Mouse (Mus musculus): Measurements from ENCODE around the gene Hist1h2ad.
"Not testable (repeated sequence)": the region's sequence is repeated elsewhere in the genome, so short reads cannot be mapped to it uniquely, and the experiment has no call there.

Hist1h2ad gene

GRCm38 (mm10) chr13:23570261-23571021 lies 3.7 kb upstream of the Hist1h2ad start:
- not testable (repeated sequence) for DNase-seq

- DNase-seq, result peak; percentile 88
Measured at GRCm38 (mm10) chr13:23571022-23571503, 3.1 kb upstream of the Hist1h2ad start, which contains the start of the genes Hist1h2ae and Hist1h2bg. TSS of gene Hist1h2ae (minus strand) at chr13:23571220. TSS of gene Hist1h2bg (plus strand) at chr13:23571396.

- DNase-seq, result peak; percentile 34
Measured at GRCm38 (mm10) chr13:23571504-23572217, 2.5 kb upstream of the Hist1h2ad start.

- no peak for DNase-seq
Measured at GRCm38 (mm10) chr13:23572218-23573033, 1.8 kb upstream of the Hist1h2ad start.

- DNase-seq, result peak; percentile 47
Measured at GRCm38 (mm10) chr13:23573034-23573897, 915 bp upstream of the Hist1h2ad start.

- not testable (repeated sequence) for DNase-seq
Measured at GRCm38 (mm10) chr13:23574546-23575170, 477 bp downstream of the Hist1h2ad start.

GRCm38 (mm10) chr13:23575271-23575851 lies 1.2 kb downstream of the Hist1h2ad start, which contains the start of gene Hist1h3d:
TSS of gene Hist1h3d (plus strand) at chr13:23575763.
- peak; percentile 74 for DNase-seq

- peak; percentile 35 for DNase-seq
Measured at GRCm38 (mm10) chr13:23575864-23576313, 1.7 kb downstream of the Hist1h2ad start.

GRCm38 (mm10) chr13:23576351-23576881 lies 2.2 kb downstream of the Hist1h2ad start:
- peak; percentile 38 for DNase-seq

GRCm38 (mm10) chr13:23576906-23577639 lies 2.9 kb downstream of the Hist1h2ad start:
- peak; percentile 28 for DNase-seq

- no peak for DNase-seq
Measured at GRCm38 (mm10) chr13:23577835-23578234, 3.7 kb downstream of the Hist1h2ad start.

- peak; percentile 94 for DNase-seq
Measured at GRCm38 (mm10) chr13:23581408-23582218, 7.4 kb downstream of the Hist1h2ad start, which contains the start of gene Hist1h4d. TSS of gene Hist1h4d (plus strand) at chr13:23581598.

- DNase-seq, result peak; percentile 25
Measured at GRCm38 (mm10) chr13:23582219-23583056, 8.3 kb downstream of the Hist1h2ad start.

GRCm38 (mm10) chr13:23583387-23584068 lies 9.3 kb downstream of the Hist1h2ad start:
- no peak for DNase-seq

- peak; percentile 31 for DNase-seq
Measured at GRCm38 (mm10) chr13:23584331-23584730, 10.2 kb downstream of the Hist1h2ad start.

- peak; percentile 85 for DNase-seq
Measured at GRCm38 (mm10) chr13:23585029-23585441, 10.9 kb downstream of the Hist1h2ad start.

Measured in liver (tissue).